Mouse (Mus musculus) midbrain, embryonic 16.5 days (tissue): ENCODE data around the gene Picalm. TPM values are rescaled to one million over a fixed set of nuclear protein-coding genes. Genes with fewer than 3 reads are reported as not detected.

Experiments
- ATAC-seq: fragments of 200-750 bp; cut with Nextera tagmentation; 2 replicates; pipeline ENCODE4 v1.8.0; 2017; ENCODE audit warnings: moderate TSS enrichment
- H3K27ac ChIP-seq: fragments of 300-500 bp; sonication (generic); 2 replicates; pipeline ENCODE4 v1.5.1; 2014; ENCODE audit warnings: mild to moderate bottlenecking, low read length, mixed read lengths
- H3K27me3 ChIP-seq: fragments of 300-500 bp; sonication (generic); 2 replicates; pipeline ENCODE4 v1.6.1; 2014; ENCODE audit warnings: low read depth, low read length, mixed read lengths; ENCODE audit not compliant: control insufficient read depth, insufficient read depth
- H3K36me3 ChIP-seq: fragments of 300-500 bp; sonication (generic); 2 replicates; pipeline ENCODE4 v1.6.1; 2014; ENCODE audit warnings: mild to moderate bottlenecking, low read length, moderate library complexity, mixed read lengths; ENCODE audit not compliant: control insufficient read depth, insufficient read depth
- H3K4me1 ChIP-seq: fragments of 300-500 bp; sonication (generic); 2 replicates; pipeline ENCODE4 v1.6.1; 2014; ENCODE audit warnings: mild to moderate bottlenecking, low read length, mixed read lengths; ENCODE audit not compliant: control insufficient read depth, insufficient read depth
- H3K4me2 ChIP-seq: fragments of 300-500 bp; sonication (generic); 2 replicates; pipeline ENCODE4 v1.6.1; 2014; ENCODE audit warnings: mild to moderate bottlenecking, low read length, mixed read lengths
- H3K4me3 ChIP-seq: fragments of 300-500 bp; sonication (generic); 2 replicates; pipeline ENCODE4 v1.5.1; 2014; ENCODE audit warnings: low read depth, mild to moderate bottlenecking, low read length, moderate library complexity, mixed read lengths
- H3K9ac ChIP-seq: fragments of 300-500 bp; sonication (generic); 2 replicates; pipeline ENCODE4 v1.6.1; 2014; ENCODE audit warnings: low read depth, low read length, mixed read lengths
- H3K9me3 ChIP-seq: fragments of 300-500 bp; sonication (generic); replicated peaks from 2 replicates; pipeline ENCODE4 v1.6.1; 2014; ENCODE audit warnings: mild to moderate bottlenecking, low read length, mixed read lengths; ENCODE audit not compliant: control insufficient read depth, poor library complexity, severe bottlenecking
- WGBS: fragments of 180-500 bp; shearing (Covaris S2); extraction: QIAGEN DNeasy Blood & Tissue Kit; methylation state at CpG from one replicate; pipeline ENCODE4 v1.1.7; 2014; 5-methylcytosine and 5-hydroxymethylcytosine counted together
- polyA plus RNA-seq: library from polyadenylated mRNA; unstranded; fragments of >200 nt; fragmentation: Nextera tagmentation; extraction: Ambion mirVana; gene quantifications from 2 replicates; pipeline ENCODE4 v1.2.1, GENCODE M21; 2015

Picalm gene
- polyA plus RNA-seq = 38.9 and 45.5 TPM in 2 replicates

DNA sequence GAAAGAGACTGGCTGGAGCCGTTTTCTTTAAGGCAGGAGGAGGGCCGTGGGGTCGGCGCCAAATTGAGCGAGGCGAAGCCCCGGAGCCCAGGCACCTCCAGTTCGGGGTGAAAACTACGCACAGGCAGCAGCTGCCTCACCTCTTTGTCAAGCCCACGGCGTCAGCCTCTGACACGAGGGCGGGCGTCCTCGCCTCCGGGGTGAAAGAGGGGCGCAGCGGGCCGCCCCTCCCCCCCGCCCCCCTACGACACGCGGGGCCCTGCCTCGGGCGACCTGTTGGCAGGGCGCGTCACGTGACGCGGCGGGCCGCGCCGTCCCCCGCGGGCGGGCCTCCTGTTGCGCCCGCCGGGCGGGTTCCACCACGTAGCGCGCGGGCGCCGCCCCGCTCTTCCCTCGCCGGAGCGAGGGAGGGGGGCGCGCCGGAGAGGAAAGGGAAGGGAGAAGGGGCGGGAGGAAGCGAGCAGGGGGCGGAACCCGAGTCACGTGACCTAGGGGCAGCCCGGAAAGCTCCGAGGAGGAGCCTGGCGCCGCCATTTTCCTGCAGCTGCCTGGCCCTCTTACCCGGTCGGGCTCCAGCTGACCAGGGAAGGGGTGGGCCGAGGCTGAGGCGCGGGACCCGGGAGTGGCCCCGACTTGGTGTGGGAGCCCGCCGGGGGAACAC is at the start of gene Picalm:
Gene Picalm (plus strand): TSS at position 482 of the 661 bp plus-strand sequence.
- peak within 1 kb of the TSS; percentile 92 for H3K4me3 ChIP-seq
- peaks cover 20% of the 10 kb centered on the region for H3K4me1 ChIP-seq

DNA sequence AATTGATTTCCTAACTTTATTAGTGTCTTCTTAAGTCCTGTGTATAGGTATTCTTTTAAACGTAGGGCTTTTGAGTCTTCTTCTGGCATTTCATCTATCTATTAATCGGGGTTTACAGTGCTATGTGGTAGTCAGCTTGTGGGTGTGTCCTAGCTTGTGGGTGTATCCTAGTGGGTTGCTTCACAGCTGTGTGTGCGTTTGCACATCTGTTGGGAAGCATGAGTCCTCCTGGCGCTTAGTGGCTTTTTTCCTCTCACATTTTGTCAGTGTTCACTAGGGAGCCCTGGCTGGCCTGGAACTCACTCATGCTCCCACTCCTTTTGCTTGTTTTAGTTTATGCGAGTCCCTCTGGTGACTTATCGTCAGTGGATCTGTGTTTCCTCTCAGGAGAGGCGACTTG is 46.2 kb upstream of the Picalm start:
- Histone ChIP-seq H3K4me3 (no peak overlapping the region), H3K9me3 (no peaks in the 10 kb centered on the region), H3K9ac (no peak overlapping the region), H3K36me3 (no peaks in the 10 kb centered on the region), H3K27ac (no peak overlapping the region), H3K4me1 (no peaks in the 10 kb centered on the region), H3K27me3 (no peaks in the 10 kb centered on the region), H3K4me2 (no peak overlapping the region)
- WGBS = 81% methylated on average over 7 of the region's 7 CpGs
- ATAC-seq = no peak

More for the DNA sequence above, at the start of gene Picalm:
- H3K36me3 ChIP-seq = no peaks in the 10 kb centered on the region; the same call in 1 of the 2 replicates
- no peaks in the 10 kb centered on the region for H3K27me3 ChIP-seq
- H3K9me3 ChIP-seq = no peaks in the 10 kb centered on the region
- H3K4me2 ChIP-seq = peak within 1 kb of the TSS; percentile 75
- WGBS = 0% methylated on average over 30 of the region's 72 CpGs
- H3K27ac ChIP-seq = peak within 1 kb of the TSS; percentile 97
- ATAC-seq = peak; percentile 95
- H3K9ac ChIP-seq = peak within 1 kb of the TSS; percentile 98

DNA sequence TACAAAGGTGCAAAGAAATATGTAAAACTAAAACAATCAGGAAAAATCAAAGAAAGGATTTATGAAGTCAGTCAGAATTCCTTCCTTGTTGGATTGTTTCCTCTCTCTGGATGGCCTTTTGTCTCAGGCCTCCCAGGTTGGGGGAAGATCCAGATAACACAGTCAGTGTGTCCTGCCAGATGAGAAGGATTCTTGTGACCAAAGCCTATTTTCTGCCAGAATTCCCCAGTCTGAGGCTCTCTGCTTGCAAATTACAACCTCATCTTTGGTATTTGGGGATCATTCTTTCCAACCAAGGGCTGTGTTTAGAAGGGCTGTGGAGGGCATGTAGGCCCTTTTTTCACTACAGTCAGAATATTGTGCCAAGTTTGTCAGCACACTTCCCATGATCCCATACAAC is 45.5 kb upstream of the Picalm start:
- H3K27ac ChIP-seq = no peak overlapping the region
- no peak overlapping the region for H3K4me2 ChIP-seq
- H3K36me3 ChIP-seq = no peaks in the 10 kb centered on the region
- no peak for ATAC-seq
- no peaks in the 10 kb centered on the region for H3K4me1 ChIP-seq
- H3K4me3 ChIP-seq = no peak overlapping the region
- no peak overlapping the region for H3K9ac ChIP-seq
- no peaks in the 10 kb centered on the region for H3K9me3 ChIP-seq
- no peaks in the 10 kb centered on the region for H3K27me3 ChIP-seq

DNA sequence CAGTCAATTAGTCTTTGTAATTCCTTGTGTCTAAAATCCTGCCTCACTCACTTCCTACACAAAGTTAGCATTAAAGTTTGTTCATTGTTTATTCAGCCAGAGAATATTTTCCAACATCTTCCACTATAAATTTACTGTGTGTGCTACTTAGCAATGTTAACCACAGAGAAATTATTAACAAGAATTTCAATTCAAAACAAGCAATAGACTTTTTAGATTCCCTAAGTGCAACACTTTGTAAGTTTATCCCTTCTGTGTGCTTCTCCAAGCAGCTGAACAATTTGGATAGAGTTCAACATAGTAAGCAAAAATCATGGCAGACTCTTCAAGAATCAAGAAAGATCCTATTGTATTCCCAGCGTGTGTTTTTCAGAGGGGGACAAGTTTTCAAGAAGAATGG is 44.3 kb upstream of the Picalm start:
- WGBS = 50% methylated on average over 1 of the region's 1 CpGs
- no peak overlapping the region for H3K4me2 ChIP-seq
- ATAC-seq = no peak

DNA sequence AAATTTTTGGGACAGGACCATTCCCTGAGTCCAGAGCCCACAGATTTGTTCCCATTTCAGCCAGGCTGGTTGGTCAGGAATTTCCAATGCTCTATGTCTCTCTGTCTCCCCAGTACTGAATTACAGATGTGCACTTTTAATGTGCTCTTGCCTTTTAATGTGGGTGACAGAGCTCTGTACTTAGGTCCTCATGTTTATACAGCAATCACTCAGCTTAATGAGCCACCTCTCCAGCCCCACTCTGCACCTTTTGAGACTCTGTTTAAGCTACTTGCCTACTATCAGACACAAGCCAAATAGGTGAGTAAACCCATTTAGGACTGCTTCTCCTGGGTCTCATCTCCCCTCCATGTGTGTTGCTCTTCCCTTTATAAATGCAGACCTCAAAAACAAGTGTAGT is 43.2 kb upstream of the Picalm start:
- Histone ChIP-seq H3K9me3 (no peaks in the 10 kb centered on the region), H3K4me1 (no peaks in the 10 kb centered on the region), H3K4me2 (no peak overlapping the region), H3K27ac (no peak overlapping the region), H3K4me3 (no peak overlapping the region), H3K36me3 (no peaks in the 10 kb centered on the region), H3K27me3 (no peaks in the 10 kb centered on the region), H3K9ac (no peak overlapping the region)
- ATAC-seq = no peak

More for the DNA sequence above, 44.3 kb upstream of the Picalm start:
- Histone ChIP-seq H3K4me3 (no peak overlapping the region), H3K9ac (no peak overlapping the region), H3K27me3 (no peaks in the 10 kb centered on the region), H3K27ac (no peak overlapping the region), H3K4me1 (no peaks in the 10 kb centered on the region), H3K36me3 (no peaks in the 10 kb centered on the region), H3K9me3 (no peaks in the 10 kb centered on the region)

DNA sequence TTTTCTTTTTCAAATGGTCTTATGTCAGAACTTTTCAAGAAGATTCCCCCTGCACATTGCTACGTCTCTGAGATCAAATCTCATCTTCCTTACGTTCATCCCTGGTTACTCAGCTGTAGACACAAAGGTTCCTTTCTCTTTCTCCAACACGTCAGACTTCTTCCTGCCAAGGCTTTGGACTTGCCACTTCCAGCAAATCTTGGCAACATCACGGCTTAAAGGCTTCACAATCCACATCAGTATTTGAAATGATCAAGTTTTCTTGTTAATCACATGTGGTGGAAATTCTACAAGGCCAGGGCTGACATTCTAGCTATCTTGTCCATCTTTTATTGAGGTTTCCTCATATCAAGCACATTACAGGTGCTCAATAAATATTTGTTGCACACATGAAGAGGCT is 39.0 kb upstream of the Picalm start:
- ATAC-seq = no peak
- Histone ChIP-seq H3K4me1 (no peaks in the 10 kb centered on the region), H3K36me3 (no peaks in the 10 kb centered on the region), H3K27me3 (no peaks in the 10 kb centered on the region), H3K9ac (no peak overlapping the region), H3K27ac (no peak overlapping the region), H3K4me2 (no peak overlapping the region), H3K9me3 (no peaks in the 10 kb centered on the region), H3K4me3 (no peak overlapping the region)
- WGBS = 87% methylated on average over 4 of the region's 4 CpGs

DNA sequence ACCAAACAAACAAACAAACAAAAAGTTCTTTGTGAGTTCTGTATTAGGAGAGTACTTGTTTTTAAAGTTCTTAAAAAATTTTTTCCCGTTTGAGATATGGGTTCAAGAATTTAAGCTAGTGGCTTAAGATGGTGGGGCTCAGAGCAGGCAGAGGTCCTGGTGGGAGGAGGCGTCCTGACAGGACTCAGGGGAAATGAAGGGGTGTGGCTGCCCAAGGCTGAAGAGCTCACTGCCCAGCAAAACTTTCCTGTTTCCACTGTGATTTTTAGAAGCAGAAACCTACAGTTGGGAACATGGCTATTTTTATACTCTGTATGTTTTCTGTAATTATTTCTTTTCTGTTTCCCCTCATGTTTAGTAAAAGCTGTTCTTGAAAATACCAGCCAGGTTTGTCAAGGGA is 38.3 kb upstream of the Picalm start:
- Histone ChIP-seq H3K9me3 (no peaks in the 10 kb centered on the region), H3K4me3 (no peak overlapping the region), H3K4me1 (no peaks in the 10 kb centered on the region), H3K36me3 (no peaks in the 10 kb centered on the region), H3K9ac (no peak overlapping the region), H3K27ac (no peak overlapping the region), H3K4me2 (no peak overlapping the region), H3K27me3 (no peaks in the 10 kb centered on the region)
- WGBS = 54% methylated on average over 2 of the region's 2 CpGs
- ATAC-seq = no peak

DNA sequence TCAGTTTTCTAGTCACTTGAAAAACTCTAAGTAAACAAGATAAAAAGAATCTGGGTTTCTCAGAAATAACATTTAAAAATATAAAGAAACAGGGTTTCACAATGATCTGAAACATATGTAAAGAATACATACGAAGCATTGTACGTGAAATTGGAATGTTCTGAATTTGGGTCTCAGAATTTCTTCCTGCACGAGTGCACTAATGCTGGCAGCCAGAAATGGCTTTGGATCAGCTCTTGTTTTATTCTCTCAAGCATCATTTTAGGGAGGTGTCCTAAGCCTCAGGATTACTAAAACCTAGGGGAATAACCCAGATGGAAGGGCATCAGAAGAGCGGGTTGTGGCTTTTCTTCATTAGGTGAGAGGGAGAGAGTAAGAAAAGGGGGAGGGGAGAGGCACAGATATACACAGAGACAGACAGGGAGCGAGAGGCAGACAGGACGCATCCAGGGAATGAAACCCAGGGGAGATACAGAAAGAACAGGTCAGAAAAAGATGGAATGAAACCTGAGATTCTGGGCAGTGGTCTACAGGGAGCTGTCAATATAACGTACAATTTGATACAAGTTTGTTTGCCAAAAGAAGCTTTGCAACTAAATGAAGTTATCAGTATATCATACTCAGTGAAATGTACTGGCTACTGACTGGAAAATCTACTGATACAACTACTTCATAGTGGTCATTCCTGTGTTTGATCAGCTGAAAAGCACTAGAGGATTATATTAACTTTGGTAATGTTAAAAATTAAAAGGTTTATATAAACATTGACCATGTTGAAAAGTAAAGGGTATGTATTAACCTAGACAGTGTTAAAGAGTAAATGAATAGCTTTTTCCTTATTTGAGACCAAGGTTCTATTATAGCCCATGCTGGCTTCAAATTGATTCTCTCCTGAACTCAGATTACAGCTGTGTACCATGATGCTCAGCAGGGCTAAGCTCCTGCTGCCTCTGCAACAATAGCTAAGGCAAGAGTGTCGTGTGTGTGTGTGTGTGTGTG is 37.3 kb upstream of the Picalm start:
- H3K9ac ChIP-seq = no peak overlapping the region
- no peak overlapping the region for H3K27ac ChIP-seq
- no peaks in the 10 kb centered on the region for H3K4me1 ChIP-seq
- no peak overlapping the region for H3K4me2 ChIP-seq
- no peak for ATAC-seq
- WGBS = 87% methylated on average over 8 of the region's 8 CpGs
- no peaks in the 10 kb centered on the region for H3K9me3 ChIP-seq
- no peak overlapping the region for H3K4me3 ChIP-seq
- H3K27me3 ChIP-seq = no peaks in the 10 kb centered on the region
- no peaks in the 10 kb centered on the region for H3K36me3 ChIP-seq

DNA sequence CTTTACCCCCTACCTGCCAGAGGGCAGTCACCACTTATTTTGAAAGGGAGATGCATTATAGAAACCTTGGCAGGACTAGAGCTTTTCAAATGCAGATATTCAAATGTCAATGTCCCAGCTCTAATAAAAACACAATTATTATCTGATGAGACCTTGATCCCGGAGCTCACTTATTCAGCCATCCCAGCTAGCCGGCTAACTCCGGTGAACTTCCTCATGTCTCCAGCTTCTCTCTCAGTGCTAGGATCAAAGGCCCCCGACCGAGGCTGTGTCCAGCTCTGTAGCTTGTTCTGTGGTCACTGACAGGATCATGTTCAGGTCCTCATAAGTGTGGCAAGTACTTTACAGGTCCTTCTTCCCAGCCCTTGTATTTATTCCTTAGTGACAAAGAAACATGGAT is 34.9 kb upstream of the Picalm start:
- Histone ChIP-seq H3K9me3 (no peaks in the 10 kb centered on the region), H3K27ac (no peak overlapping the region), H3K27me3 (no peaks in the 10 kb centered on the region), H3K9ac (no peak overlapping the region), H3K4me1 (peaks cover 7% of the 10 kb centered on the region), H3K4me2 (no peak overlapping the region), H3K4me3 (no peak overlapping the region), H3K36me3 (no peaks in the 10 kb centered on the region)
- ATAC-seq = no peak
- 86% methylated on average over 5 of the region's 5 CpGs for WGBS
